Mouse (Mus musculus): Measurements from ENCODE around the gene Gm49721. TPM values are rescaled to one million over a fixed set of nuclear protein-coding genes. Genes with fewer than 3 reads are reported as not detected.
"Not testable (repeated sequence)": the region's sequence is repeated elsewhere in the genome, so short reads cannot be mapped to it uniquely, and the experiment has no call there.

Gene Gm49721
- total and polyA plus RNA-seq, 2 experiments = 0.17 TPM; not detected in 1

DNA sequence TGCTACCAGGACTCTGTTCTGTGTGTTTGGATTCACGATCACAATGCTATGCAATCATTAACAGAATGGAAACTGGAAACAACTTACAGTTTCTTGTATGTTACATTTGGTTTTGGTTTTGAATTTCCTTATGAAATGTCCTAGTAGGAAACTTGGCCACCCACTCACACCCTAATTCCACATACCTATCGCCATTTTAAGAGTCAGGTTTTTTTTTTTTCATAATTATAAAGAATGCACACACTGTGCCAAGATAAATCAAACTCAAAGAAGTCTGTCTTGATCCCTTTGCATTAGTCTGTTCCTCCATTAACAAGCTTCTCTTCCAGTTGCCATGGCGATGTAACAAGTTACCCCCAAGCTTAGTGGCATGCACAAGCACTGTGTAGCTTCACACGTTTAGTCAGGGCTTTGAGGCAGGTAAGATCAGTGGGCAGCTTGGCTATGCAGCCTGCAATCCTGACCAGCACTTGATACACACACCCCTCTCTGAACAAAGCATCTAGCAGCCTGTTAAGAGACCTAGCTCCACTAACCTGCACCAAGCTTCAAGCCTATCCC, 5.8 kb upstream of the Gm49721 start:
- H3K27me3 ChIP-seq (ENCODE audit: control insufficient read depth, insufficient read depth, low read length); H3K4me3 ChIP-seq (ENCODE audit: insufficient read depth, low read depth, low read length); H3K4me1 ChIP-seq (ENCODE audit: control insufficient read depth, insufficient read depth, low read length); H3K9ac ChIP-seq (ENCODE audit: low read depth, low read length); H3K79me2 ChIP-seq (ENCODE audit: control insufficient read depth, insufficient read depth, low read length); DNase-seq (ENCODE audit: extremely low read depth, low read depth, low spot score); H3K27ac ChIP-seq (replicated peaks; ENCODE audit: insufficient read depth, low read depth, low read length); H3K36me3 ChIP-seq (ENCODE audit: control insufficient read depth, insufficient read depth, low read length): not testable (repeated sequence)
- 68% methylated on average over 4 of the region's 4 CpGs for WGBS

DNA sequence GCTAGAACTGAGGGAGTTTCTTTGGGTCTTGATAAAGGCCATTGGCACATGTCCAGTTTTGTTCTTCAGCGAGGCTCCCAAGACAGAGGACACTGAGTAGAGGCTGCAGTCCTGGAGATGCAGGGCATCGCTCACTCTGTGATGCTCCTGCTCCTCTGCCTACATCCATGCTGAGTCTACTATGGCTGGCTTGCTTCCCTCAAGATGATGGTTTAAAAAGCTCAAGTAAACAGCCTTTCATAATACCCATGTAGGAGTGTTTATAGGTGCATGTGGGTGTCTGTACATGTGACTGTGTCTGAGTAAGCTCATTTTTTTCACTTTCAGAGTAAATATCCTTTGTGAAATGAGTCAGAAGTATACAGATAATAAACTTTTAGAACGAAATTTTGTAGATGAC, 3.7 kb upstream of the Gm49721 start:
- WGBS = 54% methylated on average over 3 of the region's 3 CpGs

DNA sequence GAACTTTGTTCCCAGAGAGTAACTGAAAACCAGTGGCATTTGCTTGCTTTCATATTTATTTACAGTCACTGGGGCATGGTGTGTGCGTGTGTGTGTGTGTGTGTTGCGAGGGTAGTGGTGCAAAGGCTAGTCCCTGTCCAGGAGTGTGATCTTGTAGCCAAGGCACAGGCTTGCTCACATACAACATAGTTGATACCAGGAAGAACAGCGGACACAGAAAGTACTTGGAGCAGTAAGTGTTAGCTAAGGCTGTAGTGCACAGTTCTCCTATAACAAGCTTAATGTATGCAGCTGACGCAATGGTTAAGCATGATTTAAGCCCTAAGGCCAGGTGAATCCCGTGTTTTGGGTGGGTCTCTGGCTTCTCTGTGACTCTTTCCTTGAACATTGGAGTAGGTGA, 676 bp downstream of the Gm49721 start:
- H3K9ac ChIP-seq (ENCODE audit: low read depth, low read length) = peak overlapping the region; percentile 28; the same call in 1 of the 2 replicates
- H3K79me2 ChIP-seq (ENCODE audit: control insufficient read depth, insufficient read depth, low read length); H3K27me3 ChIP-seq (ENCODE audit: control insufficient read depth, insufficient read depth, low read length); H3K4me1 ChIP-seq (ENCODE audit: control insufficient read depth, insufficient read depth, low read length); H3K27ac ChIP-seq (replicated peaks; ENCODE audit: insufficient read depth, low read depth, low read length); H3K36me3 ChIP-seq (ENCODE audit: control insufficient read depth, insufficient read depth, low read length): not testable (repeated sequence)
- H3K4me3 ChIP-seq (ENCODE audit: insufficient read depth, low read depth, low read length) = peak overlapping the region; percentile 82
- WGBS = 9% methylated on average over 5 of the region's 5 CpGs
- DNase-seq (ENCODE audit: extremely low read depth, low read depth, low spot score) = peak; percentile 56

More for the DNA sequence above, 3.7 kb upstream of the Gm49721 start:
- not testable (repeated sequence) for H3K4me1 ChIP-seq (ENCODE audit: control insufficient read depth, insufficient read depth, low read length); DNase-seq (ENCODE audit: extremely low read depth, low read depth, low spot score); H3K9ac ChIP-seq (ENCODE audit: low read depth, low read length); H3K36me3 ChIP-seq (ENCODE audit: control insufficient read depth, insufficient read depth, low read length); H3K79me2 ChIP-seq (ENCODE audit: control insufficient read depth, insufficient read depth, low read length); H3K27ac ChIP-seq (replicated peaks; ENCODE audit: insufficient read depth, low read depth, low read length); H3K27me3 ChIP-seq (ENCODE audit: control insufficient read depth, insufficient read depth, low read length); H3K4me3 ChIP-seq (ENCODE audit: insufficient read depth, low read depth, low read length)

DNA sequence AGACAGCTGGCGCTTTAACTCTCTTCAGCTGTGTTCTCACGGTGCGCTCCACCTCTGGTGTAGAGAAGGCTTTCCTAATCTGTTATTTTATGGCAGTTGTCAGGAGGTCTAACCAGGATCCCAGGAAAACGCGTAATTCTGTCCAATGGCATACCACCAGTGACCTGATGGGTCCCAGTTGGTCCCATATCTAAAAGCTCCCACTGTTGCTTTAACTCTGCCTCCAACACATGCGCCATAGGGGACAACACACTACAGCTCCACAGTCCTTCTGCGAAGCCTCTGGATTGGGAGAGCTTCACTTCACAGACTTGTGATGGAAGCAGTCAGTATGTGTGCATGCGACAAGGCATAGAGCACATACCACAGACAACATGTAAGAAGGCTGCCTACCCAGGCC, 1.4 kb downstream of the Gm49721 start:
- WGBS = 94% methylated on average over 5 of the region's 8 CpGs
- not testable (repeated sequence) for DNase-seq (ENCODE audit: extremely low read depth, low read depth, low spot score)

DNA sequence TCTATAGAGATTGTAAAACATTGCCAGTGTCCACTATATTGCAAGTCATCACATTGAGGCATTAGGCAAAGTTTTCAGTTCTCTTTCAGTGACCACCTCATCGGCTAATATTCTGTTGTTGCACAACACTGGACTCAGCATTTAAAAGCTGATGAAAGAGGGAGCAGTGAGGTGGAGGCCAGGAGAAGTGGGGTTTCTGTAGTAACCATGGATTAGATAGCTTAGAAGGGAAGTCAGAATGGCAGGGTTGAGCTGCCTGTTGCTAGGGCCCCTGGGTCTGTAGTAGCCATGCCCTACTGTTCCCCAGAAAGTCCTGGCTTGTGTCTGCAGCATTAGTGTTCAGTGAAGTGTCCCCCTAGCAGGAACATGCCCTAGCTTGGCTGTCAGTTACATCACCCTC, 7.4 kb downstream of the Gm49721 start:
- H3K27ac ChIP-seq (replicated peaks; ENCODE audit: insufficient read depth, low read depth, low read length); H3K36me3 ChIP-seq (ENCODE audit: control insufficient read depth, insufficient read depth, low read length); H3K79me2 ChIP-seq (ENCODE audit: control insufficient read depth, insufficient read depth, low read length); H3K9ac ChIP-seq (ENCODE audit: low read depth, low read length); DNase-seq (ENCODE audit: extremely low read depth, low read depth, low spot score); H3K4me3 ChIP-seq (ENCODE audit: insufficient read depth, low read depth, low read length); H3K4me1 ChIP-seq (ENCODE audit: control insufficient read depth, insufficient read depth, low read length); H3K27me3 ChIP-seq (ENCODE audit: control insufficient read depth, insufficient read depth, low read length): not testable (repeated sequence)
- 72% methylated on average over 1 of the region's 1 CpGs for WGBS

More for the DNA sequence above, 1.4 kb downstream of the Gm49721 start:
- not testable (repeated sequence) for H3K27ac ChIP-seq (replicated peaks; ENCODE audit: insufficient read depth, low read depth, low read length); H3K36me3 ChIP-seq (ENCODE audit: control insufficient read depth, insufficient read depth, low read length); H3K79me2 ChIP-seq (ENCODE audit: control insufficient read depth, insufficient read depth, low read length); H3K27me3 ChIP-seq (ENCODE audit: control insufficient read depth, insufficient read depth, low read length); H3K4me1 ChIP-seq (ENCODE audit: control insufficient read depth, insufficient read depth, low read length); H3K9ac ChIP-seq (ENCODE audit: low read depth, low read length); H3K4me3 ChIP-seq (ENCODE audit: insufficient read depth, low read depth, low read length)

DNA sequence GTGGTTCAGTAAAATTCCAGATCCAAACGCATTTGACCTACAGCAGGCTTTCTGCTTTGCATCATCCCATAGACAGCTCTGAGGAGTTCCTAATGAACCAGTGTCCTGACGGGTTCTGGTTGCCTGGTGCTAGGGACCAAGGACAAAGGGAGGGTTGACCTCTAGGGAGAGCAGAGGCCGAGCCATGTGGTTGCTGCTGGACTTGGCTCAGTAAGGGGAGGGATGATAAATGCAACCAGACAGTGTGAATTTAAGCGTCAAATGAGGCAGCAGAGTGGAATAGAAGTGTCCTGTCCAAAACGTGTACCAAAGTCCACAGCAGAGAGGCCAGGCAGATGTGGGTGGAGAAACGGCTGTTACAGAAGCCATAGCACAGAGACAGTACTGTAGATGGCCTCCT, 16.8 kb downstream of the Gm49721 start:
- not testable (repeated sequence) for DNase-seq (ENCODE audit: extremely low read depth, low read depth, low spot score); H3K79me2 ChIP-seq (ENCODE audit: control insufficient read depth, insufficient read depth, low read length)
- no CpG with 5 or more reads among the region's 6 CpGs for WGBS

DNA sequence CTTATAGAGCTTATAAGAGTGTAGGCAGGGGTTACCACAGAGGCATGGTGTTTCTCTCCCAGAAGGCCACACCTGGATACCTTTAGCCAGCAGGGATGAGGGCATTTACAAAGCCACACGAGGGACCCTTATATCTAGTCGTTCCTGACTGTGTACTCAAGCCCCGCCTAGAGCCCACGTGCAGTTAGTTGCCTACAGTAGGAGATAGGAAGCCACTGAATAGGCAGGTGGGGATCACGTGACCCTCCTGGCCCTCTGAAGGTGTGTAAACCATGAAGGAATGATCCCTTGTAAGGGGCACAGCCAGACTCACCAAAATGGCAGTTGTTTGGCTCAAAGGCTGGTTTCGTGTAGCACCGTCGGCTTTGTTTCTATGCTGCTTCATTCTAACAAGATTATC, 18.1 kb downstream of the Gm49721 start:
- WGBS = 73% methylated on average over 8 of the region's 8 CpGs
- not testable (repeated sequence) for H3K9ac ChIP-seq (ENCODE audit: low read depth, low read length); H3K36me3 ChIP-seq (ENCODE audit: control insufficient read depth, insufficient read depth, low read length); DNase-seq (ENCODE audit: extremely low read depth, low read depth, low spot score); H3K4me1 ChIP-seq (ENCODE audit: control insufficient read depth, insufficient read depth, low read length); H3K79me2 ChIP-seq (ENCODE audit: control insufficient read depth, insufficient read depth, low read length); H3K27ac ChIP-seq (replicated peaks; ENCODE audit: insufficient read depth, low read depth, low read length); H3K27me3 ChIP-seq (ENCODE audit: control insufficient read depth, insufficient read depth, low read length); H3K4me3 ChIP-seq (ENCODE audit: insufficient read depth, low read depth, low read length)

More for the DNA sequence above, 16.8 kb downstream of the Gm49721 start:
- H3K4me3 ChIP-seq (ENCODE audit: insufficient read depth, low read depth, low read length); H3K4me1 ChIP-seq (ENCODE audit: control insufficient read depth, insufficient read depth, low read length); H3K27me3 ChIP-seq (ENCODE audit: control insufficient read depth, insufficient read depth, low read length); H3K36me3 ChIP-seq (ENCODE audit: control insufficient read depth, insufficient read depth, low read length); H3K27ac ChIP-seq (replicated peaks; ENCODE audit: insufficient read depth, low read depth, low read length); H3K9ac ChIP-seq (ENCODE audit: low read depth, low read length): not testable (repeated sequence)

DNA sequence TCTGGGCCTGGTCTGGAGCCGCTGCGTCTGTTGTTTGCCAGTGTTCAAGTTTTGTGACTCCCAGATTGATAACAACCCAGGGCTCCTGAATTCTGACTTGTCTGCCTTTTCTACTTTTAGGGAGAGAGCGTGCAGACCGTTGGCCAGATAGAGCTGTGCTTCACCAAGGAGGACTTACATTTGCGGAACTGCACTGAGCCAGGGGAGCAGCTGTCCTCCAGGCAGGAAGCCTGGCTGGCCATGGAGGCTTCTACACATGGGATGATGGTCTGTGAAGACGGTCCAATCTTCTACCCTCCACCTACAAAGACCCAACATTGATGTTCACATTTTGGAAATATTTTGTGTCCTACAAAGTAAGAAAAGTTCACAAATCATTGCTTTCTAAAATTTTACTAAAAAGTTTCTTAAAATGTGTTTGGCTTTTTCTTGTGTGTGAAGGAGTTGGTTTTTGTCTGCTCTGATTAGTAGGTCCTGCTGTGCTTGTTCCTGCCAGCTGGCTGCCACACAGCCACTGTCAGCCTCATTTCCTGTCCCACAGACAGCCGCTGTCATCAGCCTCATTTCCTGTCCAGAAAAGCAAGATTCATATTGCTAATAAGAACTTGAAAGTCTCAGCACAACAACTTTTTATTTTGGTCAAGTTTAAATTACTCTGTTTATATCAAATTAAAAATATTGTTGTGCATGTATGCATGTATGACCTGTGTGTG, 19.2 kb downstream of the Gm49721 start:
- not testable (repeated sequence) for H3K79me2 ChIP-seq (ENCODE audit: control insufficient read depth, insufficient read depth, low read length); H3K4me1 ChIP-seq (ENCODE audit: control insufficient read depth, insufficient read depth, low read length); H3K36me3 ChIP-seq (ENCODE audit: control insufficient read depth, insufficient read depth, low read length); DNase-seq (ENCODE audit: extremely low read depth, low read depth, low spot score); H3K27me3 ChIP-seq (ENCODE audit: control insufficient read depth, insufficient read depth, low read length); H3K27ac ChIP-seq (replicated peaks; ENCODE audit: insufficient read depth, low read depth, low read length); H3K4me3 ChIP-seq (ENCODE audit: insufficient read depth, low read depth, low read length); H3K9ac ChIP-seq (ENCODE audit: low read depth, low read length)
- WGBS = 82% methylated on average over 1 of the region's 7 CpGs

DNA sequence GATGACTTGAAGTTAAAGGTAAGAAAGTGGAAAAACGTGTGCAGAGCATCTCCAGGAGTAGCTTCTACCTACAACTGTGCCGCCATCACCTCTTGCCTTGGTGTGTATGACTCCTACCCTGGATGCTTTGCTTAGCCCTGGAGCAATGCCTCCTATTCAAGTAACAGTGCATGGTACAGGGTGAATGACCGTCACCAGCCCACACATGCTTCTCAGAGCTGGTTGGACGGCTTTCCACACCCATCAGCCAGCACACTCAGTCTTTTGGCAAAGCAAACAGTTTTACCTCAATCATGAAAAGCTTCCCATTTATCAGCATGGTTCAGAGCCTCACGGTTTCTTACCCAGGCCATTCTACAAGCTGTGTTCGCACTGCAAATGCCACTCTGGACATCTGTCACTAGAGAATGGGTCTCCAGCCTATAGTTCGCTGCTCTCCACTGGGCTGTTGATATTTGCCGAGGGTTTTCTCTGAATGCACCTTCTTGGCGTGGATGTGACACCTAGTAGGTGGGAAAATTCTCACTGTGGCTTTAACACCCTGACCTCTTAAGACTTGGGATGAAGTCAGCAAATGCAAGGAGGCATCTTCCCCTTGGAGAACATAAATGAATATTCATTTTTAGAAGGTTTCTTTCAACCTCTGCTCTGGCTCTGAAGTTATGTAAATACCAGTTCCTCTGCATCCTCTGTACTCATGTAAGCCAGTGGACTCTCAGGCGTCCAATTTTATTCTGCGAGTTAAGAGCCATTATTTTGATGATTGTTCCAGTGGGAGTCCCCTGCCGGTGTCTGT, 23.3 kb downstream of the Gm49721 start:
- H3K9ac ChIP-seq (ENCODE audit: low read depth, low read length); H3K36me3 ChIP-seq (ENCODE audit: control insufficient read depth, insufficient read depth, low read length); H3K27me3 ChIP-seq (ENCODE audit: control insufficient read depth, insufficient read depth, low read length); H3K79me2 ChIP-seq (ENCODE audit: control insufficient read depth, insufficient read depth, low read length); H3K27ac ChIP-seq (replicated peaks; ENCODE audit: insufficient read depth, low read depth, low read length); H3K4me1 ChIP-seq (ENCODE audit: control insufficient read depth, insufficient read depth, low read length); DNase-seq (ENCODE audit: extremely low read depth, low read depth, low spot score); H3K4me3 ChIP-seq (ENCODE audit: insufficient read depth, low read depth, low read length): not testable (repeated sequence)
- WGBS = 83% methylated on average over 9 of the region's 12 CpGs

All from liver, adult 2 months (tissue).